Mouse (Mus musculus) midbrain, embryonic 14.5 days (tissue): ENCODE data around the gene Atl1. TPM values are rescaled to one million over a fixed set of nuclear protein-coding genes. Genes with fewer than 3 reads are reported as not detected.

Experiments used
- ATAC-seq: fragments of 200-750 bp; cut with Nextera tagmentation; 2 replicates; pipeline ENCODE4 v1.8.0; 2017; ENCODE audit warnings: moderate number of reproducible peaks, moderate library complexity; ENCODE audit not compliant: low FRiP score, low TSS enrichment
- DNase-seq: peaks from one replicate; pipeline ENCODE4 v3.0.0-alpha.2; 2015
- H3K27ac ChIP-seq: fragments of 300-500 bp; sonication (generic); replicated peaks from 2 replicates; pipeline ENCODE4 v1.5.1; 2014; ENCODE audit warnings: mild to moderate bottlenecking, low read depth, low read length, moderate library complexity
- H3K27me3 ChIP-seq: fragments of 300-500 bp; sonication (generic); 2 replicates; pipeline ENCODE4 v1.6.1; 2014; ENCODE audit warnings: low read length, control low read depth, mixed read lengths; ENCODE audit not compliant: control insufficient read depth, insufficient read depth
- H3K36me3 ChIP-seq: fragments of 300-500 bp; sonication (generic); 2 replicates; pipeline ENCODE4 v1.6.1; 2014; ENCODE audit warnings: low read length, control low read depth; ENCODE audit not compliant: control insufficient read depth, insufficient read depth
- H3K4me1 ChIP-seq: fragments of 300-500 bp; sonication (generic); 2 replicates; pipeline ENCODE4 v1.6.1; 2014; ENCODE audit warnings: mild to moderate bottlenecking, antibody characterized with exemption, low read length, control low read depth; ENCODE audit not compliant: control insufficient read depth, insufficient read depth
- H3K4me2 ChIP-seq: fragments of 300-500 bp; sonication (generic); 2 replicates; pipeline ENCODE4 v1.6.1; 2014; ENCODE audit warnings: mild to moderate bottlenecking, low read length, moderate library complexity
- H3K4me3 ChIP-seq: fragments of 300-500 bp; sonication (generic); replicated peaks from 2 replicates; pipeline ENCODE4 v1.5.1; 2014; ENCODE audit warnings: low read depth, low read length
- H3K9ac ChIP-seq: fragments of 300-500 bp; sonication (generic); replicated peaks from 2 replicates; pipeline ENCODE4 v1.6.1; 2014; ENCODE audit warnings: mild to moderate bottlenecking, low read length, moderate library complexity
- H3K9me3 ChIP-seq: fragments of 300-500 bp; sonication (generic); 2 replicates; pipeline ENCODE4 v1.6.1; 2016; ENCODE audit warnings: low read length, control low read depth, mixed read lengths; ENCODE audit not compliant: control insufficient read depth
- WGBS: fragments of 180-500 bp; shearing (Covaris S2); extraction: QIAGEN DNeasy Blood & Tissue Kit; methylation state at CpG from one replicate; pipeline ENCODE4 v1.1.7; 2014; 5-methylcytosine and 5-hydroxymethylcytosine counted together
- polyA plus RNA-seq: library from polyadenylated mRNA; unstranded; fragments of >200 nt; fragmentation: Nextera tagmentation; extraction: Ambion mirVana; gene quantifications from 2 replicates; pipeline ENCODE4 v1.2.1, GENCODE M21; 2014

Atl1 gene
- polyA plus RNA-seq, 1 experiment from 2014 or later = 157 TPM

- no peaks in the 10 kb centered on the region for H3K36me3 ChIP-seq
- no peak overlapping the region for H3K27ac ChIP-seq
- peak overlapping the region; percentile 69 for H3K4me2 ChIP-seq
- H3K4me3 ChIP-seq = peak overlapping the region; percentile 85; the same call in 1 of the 2 replicates
- H3K27me3 ChIP-seq = no peaks in the 10 kb centered on the region
- peak overlapping the region; percentile 14; the same call in 1 of the 2 replicates for H3K9ac ChIP-seq
- H3K9me3 ChIP-seq = no peaks in the 10 kb centered on the region
- DNase-seq (no peak), ATAC-seq (no peak)
- H3K4me1 ChIP-seq = peaks cover 13% of the 10 kb centered on the region
- 22% methylated on average over 5 of the region's 5 CpGs for WGBS
These were observed 1.9 kb upstream of the Atl1 start for GRCm38 (mm10) chr12:69890476-69890875.

DNA sequence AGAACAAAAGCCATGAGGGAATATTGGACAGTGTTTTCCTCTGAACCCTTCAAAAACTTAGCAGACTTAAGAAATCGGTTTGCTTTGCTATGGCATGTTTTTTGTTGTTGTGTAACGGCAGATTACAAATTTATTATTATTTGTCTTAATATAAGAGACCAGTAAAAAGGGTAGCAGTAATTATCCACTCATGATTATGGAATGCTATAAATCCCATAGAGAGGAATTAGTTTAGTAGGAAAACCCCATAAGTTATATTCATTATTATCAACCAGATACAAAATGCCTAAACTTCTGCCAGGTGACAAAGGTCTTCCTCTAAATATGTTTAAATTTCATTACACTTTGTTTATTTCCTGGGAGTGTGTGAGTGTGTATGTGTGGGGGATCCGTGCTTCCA, 693 bp upstream of the Atl1 start:
- no peaks in the 10 kb centered on the region for H3K27me3 ChIP-seq

DNA sequence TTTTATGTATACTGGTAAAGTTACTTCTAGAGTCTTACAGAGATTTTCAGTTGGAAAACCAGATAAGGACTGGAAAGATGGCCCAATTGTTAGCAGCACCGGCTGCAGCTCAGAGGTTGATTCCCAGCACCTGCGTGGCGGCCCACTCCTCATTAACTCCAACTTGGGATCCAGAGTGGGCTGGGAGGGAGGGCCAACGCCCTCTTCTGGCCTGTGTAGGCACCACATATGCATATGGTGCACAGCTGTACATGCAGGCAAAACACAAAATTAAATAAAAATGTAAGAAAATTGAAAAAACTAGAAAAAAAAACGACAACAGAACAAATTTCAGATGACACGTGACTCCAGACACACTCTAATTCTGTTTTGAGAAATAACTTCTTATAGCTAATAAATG, 1.5 kb downstream of the Atl1 start:
- H3K4me2 ChIP-seq = peak overlapping the region; percentile 69
- no peak overlapping the region for H3K27ac ChIP-seq
- H3K9me3 ChIP-seq = no peaks in the 10 kb centered on the region
- no peak for DNase-seq
- peak overlapping the region; percentile 85 for H3K4me3 ChIP-seq
- H3K36me3 ChIP-seq = no peaks in the 10 kb centered on the region
- WGBS = 71% methylated on average over 6 of the region's 6 CpGs
- H3K4me1 ChIP-seq = peaks cover 13% of the 10 kb centered on the region
- no peak for ATAC-seq
- H3K27me3 ChIP-seq = no peaks in the 10 kb centered on the region
- no peak overlapping the region for H3K9ac ChIP-seq

More for the DNA sequence above, 693 bp upstream of the Atl1 start:
- DNase-seq = no peak
- Histone ChIP-seq H3K36me3 (no peaks in the 10 kb centered on the region), H3K4me1 (peaks cover 13% of the 10 kb centered on the region), H3K9me3 (no peaks in the 10 kb centered on the region), H3K9ac (peak overlapping the region; percentile 96), H3K27ac (peak overlapping the region; percentile 96; the same call in 1 of the 2 replicates), H3K4me3 (peak overlapping the region; percentile 85), H3K4me2 (peak overlapping the region; percentile 69)
- ATAC-seq = no peak
- 45% methylated on average over 3 of the region's 3 CpGs for WGBS

- ATAC-seq (no peak), DNase-seq (no peak)
- Histone ChIP-seq H3K27me3 (no peaks in the 10 kb centered on the region), H3K4me1 (peaks cover 13% of the 10 kb centered on the region), H3K4me2 (no peak overlapping the region), H3K36me3 (no peaks in the 10 kb centered on the region), H3K9ac (no peak overlapping the region), H3K9me3 (no peaks in the 10 kb centered on the region), H3K27ac (no peak overlapping the region), H3K4me3 (no peak overlapping the region)
- WGBS = 49% methylated on average over 2 of the region's 2 CpGs
These were observed 2.6 kb downstream of the Atl1 start for GRCm38 (mm10) chr12:69895046-69895445.

GRCm38 (mm10) chr12:69898119-69898518, 5.7 kb downstream of the Atl1 start:
- no peak overlapping the region for H3K4me2 ChIP-seq
- DNase-seq = no peak
- H3K9ac ChIP-seq = no peak overlapping the region
- ATAC-seq = no peak
- no peaks in the 10 kb centered on the region for H3K4me1 ChIP-seq
- H3K4me3 ChIP-seq = no peak overlapping the region
- no peaks in the 10 kb centered on the region for H3K36me3 ChIP-seq
- no peak overlapping the region for H3K27ac ChIP-seq
- H3K9me3 ChIP-seq = no peaks in the 10 kb centered on the region
- H3K27me3 ChIP-seq = no peaks in the 10 kb centered on the region
- WGBS = 94% methylated on average over 4 of the region's 4 CpGs

DNA sequence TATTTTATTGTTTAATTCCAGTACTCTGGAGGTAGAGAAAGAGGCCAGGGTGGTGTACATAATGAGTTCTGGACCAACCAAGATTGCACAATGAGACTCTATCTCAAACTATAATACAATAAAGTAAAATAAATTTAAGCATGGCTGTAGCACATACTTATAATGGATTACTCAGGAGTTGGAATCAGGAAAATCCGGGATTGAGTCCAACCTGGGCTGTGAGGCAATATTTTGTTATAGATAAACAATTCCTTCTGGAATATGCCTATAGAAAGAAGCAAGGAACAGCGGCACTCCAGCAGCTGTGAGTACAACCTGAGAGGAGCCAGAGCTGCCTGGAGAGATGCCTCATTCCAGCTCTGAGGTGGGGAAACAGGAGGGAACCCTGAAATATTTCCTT, 12.6 kb downstream of the Atl1 start:
- no peak overlapping the region for H3K4me3 ChIP-seq
- no peak overlapping the region for H3K27ac ChIP-seq
- H3K9me3 ChIP-seq = no peaks in the 10 kb centered on the region
- ATAC-seq (no peak), DNase-seq (no peak)
- H3K9ac ChIP-seq = no peak overlapping the region
- WGBS = 84% methylated on average over 2 of the region's 2 CpGs
- H3K4me1 ChIP-seq = peaks cover 8% of the 10 kb centered on the region
- H3K4me2 ChIP-seq = no peak overlapping the region
- no peaks in the 10 kb centered on the region for H3K36me3 ChIP-seq
- H3K27me3 ChIP-seq = no peaks in the 10 kb centered on the region

DNA sequence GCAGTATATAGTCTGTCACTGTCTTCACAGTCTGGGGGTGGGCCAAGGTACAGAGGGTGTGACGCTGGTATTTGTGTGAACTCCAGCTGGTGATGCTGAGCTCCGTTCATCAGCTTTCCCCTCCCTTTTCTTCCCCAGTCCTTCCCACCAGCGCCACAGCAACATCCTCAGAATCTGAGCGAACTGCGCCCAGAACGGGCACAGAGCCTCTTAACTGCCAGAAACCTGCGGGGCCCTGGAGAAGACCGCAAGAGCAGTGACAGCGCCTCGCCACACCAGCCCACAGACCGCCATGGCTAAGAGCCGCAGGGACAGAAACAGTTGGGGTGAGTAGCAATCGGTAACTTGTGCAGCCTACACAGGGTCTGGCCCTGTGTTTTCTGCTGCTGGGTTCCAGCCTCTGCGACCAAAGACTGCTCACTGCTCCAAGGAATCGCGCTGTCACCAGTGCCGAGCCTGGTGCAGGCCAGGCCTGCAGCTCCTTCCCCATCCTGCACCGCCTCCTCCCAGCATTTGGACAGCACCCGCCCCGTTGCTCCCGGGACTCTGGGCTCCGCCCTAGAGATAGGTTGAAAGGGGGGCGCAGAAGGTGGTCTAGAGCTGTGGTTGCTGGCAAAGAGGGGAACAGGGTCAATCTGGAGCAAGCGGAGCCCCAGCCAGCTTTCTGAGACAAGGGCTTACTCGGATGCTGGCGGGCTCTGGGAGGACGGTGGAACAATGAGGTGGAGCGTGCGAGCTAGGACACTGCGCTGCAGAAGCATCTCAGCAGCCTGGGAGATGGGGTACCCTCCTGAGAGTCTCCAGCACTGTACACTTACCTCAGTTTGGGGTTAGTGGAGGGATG, 15.5 kb downstream of the Atl1 start:
- DNase-seq (peak; percentile 83), ATAC-seq (peak; percentile 89)
- Histone ChIP-seq H3K9ac (peak overlapping the region; percentile 98), H3K4me2 (peak overlapping the region; percentile 67), H3K27me3 (no peaks in the 10 kb centered on the region), H3K4me3 (peak overlapping the region; percentile 71), H3K36me3 (no peaks in the 10 kb centered on the region), H3K4me1 (peaks cover 9% of the 10 kb centered on the region), H3K9me3 (no peaks in the 10 kb centered on the region), H3K27ac (peak overlapping the region; percentile 98)
- 2% methylated on average over 30 of the region's 30 CpGs for WGBS

DNA sequence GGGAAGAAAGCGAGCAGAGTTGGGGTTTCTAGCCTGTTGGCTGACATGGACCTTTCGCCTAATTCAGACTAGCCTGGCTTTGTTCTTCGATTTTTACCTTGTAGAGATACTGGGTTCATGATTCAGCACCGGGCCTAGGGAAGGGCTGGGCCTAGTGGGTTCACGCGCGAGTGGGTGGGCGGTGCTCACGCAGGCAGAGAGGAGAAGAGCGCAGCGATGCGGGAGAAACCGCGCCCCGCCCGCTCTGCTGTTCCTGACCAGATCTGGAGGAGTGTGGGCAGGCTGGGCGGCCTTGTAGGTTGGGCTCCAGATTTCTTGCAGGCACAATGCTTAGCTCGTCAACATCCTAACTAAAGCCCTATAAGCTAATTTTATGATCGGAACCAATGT, 16.1 kb downstream of the Atl1 start:
- Histone ChIP-seq H3K27me3 (no peaks in the 10 kb centered on the region), H3K9ac (peak overlapping the region; percentile 98), H3K36me3 (no peaks in the 10 kb centered on the region), H3K27ac (peak overlapping the region; percentile 98), H3K4me2 (peak overlapping the region; percentile 67), H3K4me3 (peak overlapping the region; percentile 71), H3K9me3 (no peaks in the 10 kb centered on the region), H3K4me1 (peaks cover 9% of the 10 kb centered on the region)
- WGBS = 16% methylated on average over 19 of the region's 19 CpGs
- DNase-seq = peak; percentile 83
- peak; percentile 80 for ATAC-seq

- Histone ChIP-seq H3K27me3 (no peaks in the 10 kb centered on the region), H3K4me1 (peaks cover 9% of the 10 kb centered on the region), H3K27ac (no peak overlapping the region), H3K36me3 (no peaks in the 10 kb centered on the region), H3K9ac (no peak overlapping the region), H3K9me3 (no peaks in the 10 kb centered on the region), H3K4me3 (no peak overlapping the region), H3K4me2 (no peak overlapping the region)
- 87% methylated on average over 7 of the region's 7 CpGs for WGBS
- ATAC-seq = no peak
- no peak for DNase-seq
These were observed 19.5 kb downstream of the Atl1 start for GRCm38 (mm10) chr12:69911906-69912305.
